Mouse (Mus musculus) liver, adult 2 months (tissue): Measurements from ENCODE around the gene Cul7. TPM values are rescaled to one million over a fixed set of nuclear protein-coding genes. Genes with fewer than 3 reads are reported as not detected.
A peak's percentile ranks its signal among the peaks of the same experiment; 100 is the strongest.

Experiments used
- DNase-seq: peaks from one replicate; pipeline ENCODE4 v3.0.0-alpha.2; 2011; ENCODE audit warnings: low read depth, low spot score; ENCODE audit errors: extremely low read depth
- H3K27ac ChIP-seq: fragments of 200-500 bp; replicated peaks from 2 replicates; pipeline ENCODE4 v1.5.1; 2012; ENCODE audit warnings: low read depth, mild to moderate bottlenecking, control low read depth, inconsistent platforms, low read length; ENCODE audit not compliant: insufficient read depth
- H3K27me3 ChIP-seq: fragments of 200-500 bp; 2 replicates; pipeline ENCODE4 v1.6.1; 2012; ENCODE audit warnings: mild to moderate bottlenecking, moderate library complexity, low read length, inconsistent platforms; ENCODE audit not compliant: control insufficient read depth, insufficient read depth
- H3K36me3 ChIP-seq: fragments of 200-500 bp; 2 replicates; pipeline ENCODE4 v1.6.1; 2012; ENCODE audit warnings: low read length, inconsistent platforms; ENCODE audit not compliant: control insufficient read depth, insufficient read depth
- H3K4me1 ChIP-seq: fragments of 200-500 bp; 2 replicates; pipeline ENCODE4 v1.6.1; 2011; ENCODE audit warnings: low read length; ENCODE audit not compliant: control insufficient read depth, insufficient read depth
- H3K4me3 ChIP-seq: fragments of 200-500 bp; 2 replicates; pipeline ENCODE4 v1.5.1; 2011; ENCODE audit warnings: low read depth, mild to moderate bottlenecking, control low read depth, low read length, moderate library complexity; ENCODE audit not compliant: insufficient read depth
- H3K79me2 ChIP-seq: fragments of 200-500 bp; 2 replicates; pipeline ENCODE4 v1.6.1; 2012; ENCODE audit warnings: inconsistent platforms, mild to moderate bottlenecking, low read length, moderate library complexity; ENCODE audit not compliant: control insufficient read depth, insufficient read depth
- H3K9ac ChIP-seq: fragments of 200-500 bp; 2 replicates; pipeline ENCODE4 v1.6.1; 2012; ENCODE audit warnings: low read depth, mild to moderate bottlenecking, control low read depth, inconsistent platforms, low read length
- CTCF ChIP-seq: fragments of 200-500 bp; IDR thresholded peaks from 2 replicates; pipeline ENCODE4 v1.5.1; 2011; ENCODE audit warnings: low read depth, low read length, control low read depth
- POLR2A ChIP-seq: fragments of 200-500 bp; IDR thresholded peaks from 2 replicates; pipeline ENCODE4 v1.6.1; 2011; ENCODE audit warnings: low read length, control low read depth; ENCODE audit not compliant: insufficient read depth; ENCODE audit errors: extremely low read depth
- WGBS: fragments of 180-500 bp; shearing (Covaris S2); methylation state at CpG from one replicate; pipeline ENCODE4 v1.1.7; 2018; 5-methylcytosine and 5-hydroxymethylcytosine counted together
- polyA plus RNA-seq: library from polyadenylated mRNA; depleted of rRNA; stranded (reverse); fragments of >200 nt; gene quantifications from 2 replicates; pipeline ENCODE4 v1.2.3, GENCODE M21; 2012
- total RNA-seq: library from RNA; depleted of rRNA; stranded (reverse); fragments of >200 nt; gene quantifications from 2 replicates; pipeline ENCODE4 v1.2.3, GENCODE M21; 2014

The Cul7 gene
- total and polyA plus RNA-seq, 2 experiments: 5.0 to 7.1 TPM

- Histone ChIP-seq H3K27ac (no peak overlapping the region), H3K27me3 (no peaks in the 10 kb centered on the region), H3K79me2 (peaks cover 23% of the 10 kb centered on the region; the same call in 1 of the 2 replicates), H3K9ac (no peak overlapping the region), H3K4me1 (peaks cover 6% of the 10 kb centered on the region), H3K4me3 (no peak overlapping the region), H3K36me3 (no peaks in the 10 kb centered on the region)
- no peak for DNase-seq
- TF ChIP-seq CTCF (no peak), POLR2A (no peak)
- 88% methylated on average over 5 of the region's 5 CpGs for WGBS
These were observed 49.1 kb downstream of the Cul7 start for GRCm38 (mm10) chr17:46699245-46699644.

GRCm38 (mm10) chr17:46699912-46700311 is 49.8 kb downstream of the Cul7 start:
- H3K79me2 ChIP-seq: peaks cover 23% of the 10 kb centered on the region; the same call in 1 of the 2 replicates
- H3K4me1 ChIP-seq: peaks cover 6% of the 10 kb centered on the region
- H3K4me3 ChIP-seq: no peak overlapping the region
- no peak for TF ChIP-seq POLR2A
- no peak overlapping the region for H3K27ac ChIP-seq
- no peak overlapping the region for H3K9ac ChIP-seq
- H3K27me3 ChIP-seq: no peaks in the 10 kb centered on the region
- H3K36me3 ChIP-seq: no peaks in the 10 kb centered on the region
- no peak for DNase-seq
- 92% methylated on average over 3 of the region's 3 CpGs for WGBS

GRCm38 (mm10) chr17:46701489-46701888 is 51.4 kb downstream of the Cul7 start:
- TF ChIP-seq POLR2A: no peak
- TF ChIP-seq CTCF: no peak
- Histone ChIP-seq H3K27me3 (no peaks in the 10 kb centered on the region), H3K4me3 (no peak overlapping the region), H3K36me3 (no peaks in the 10 kb centered on the region), H3K79me2 (peaks cover 23% of the 10 kb centered on the region; the same call in 1 of the 2 replicates), H3K27ac (no peak overlapping the region), H3K9ac (no peak overlapping the region), H3K4me1 (peaks cover 6% of the 10 kb centered on the region)
- WGBS: 81% methylated on average over 12 of the region's 12 CpGs
- DNase-seq: no peak

- Histone ChIP-seq H3K79me2 (peaks cover 23% of the 10 kb centered on the region; the same call in 1 of the 2 replicates), H3K4me3 (no peak overlapping the region), H3K27me3 (no peaks in the 10 kb centered on the region), H3K36me3 (no peaks in the 10 kb centered on the region), H3K27ac (no peak overlapping the region), H3K9ac (no peak overlapping the region), H3K4me1 (peaks cover 6% of the 10 kb centered on the region)
- 94% methylated on average over 12 of the region's 12 CpGs for WGBS
- DNase-seq: no peak
- TF ChIP-seq POLR2A (no peak), CTCF (no peak)
These were observed 52.0 kb downstream of the Cul7 start for GRCm38 (mm10) chr17:46702100-46702499.

- H3K27me3 ChIP-seq: no peaks in the 10 kb centered on the region
- no peak overlapping the region for H3K4me3 ChIP-seq
- H3K27ac ChIP-seq: no peak overlapping the region
- peaks cover 23% of the 10 kb centered on the region; the same call in 1 of the 2 replicates for H3K79me2 ChIP-seq
- 91% methylated on average over 5 of the region's 5 CpGs for WGBS
- TF ChIP-seq POLR2A: no peak
- peaks cover 6% of the 10 kb centered on the region for H3K4me1 ChIP-seq
- H3K36me3 ChIP-seq: no peaks in the 10 kb centered on the region
- H3K9ac ChIP-seq: no peak overlapping the region
- DNase-seq: no peak
These were observed 52.4 kb downstream of the Cul7 start for GRCm38 (mm10) chr17:46702506-46702905.

- H3K36me3 ChIP-seq: no peaks in the 10 kb centered on the region
- no peak for DNase-seq
- TF ChIP-seq CTCF (no peak), POLR2A (no peak)
- peaks cover 19% of the 10 kb centered on the region; the same call in 1 of the 2 replicates for H3K79me2 ChIP-seq
- H3K27ac ChIP-seq: peak overlapping the region; percentile 52
- WGBS: 6% methylated on average over 40 of the region's 41 CpGs
- H3K4me1 ChIP-seq: peaks cover 6% of the 10 kb centered on the region
- H3K4me3 ChIP-seq: peak overlapping the region; percentile 86
- no peaks in the 10 kb centered on the region for H3K27me3 ChIP-seq
- H3K9ac ChIP-seq: peak overlapping the region; percentile 88
These were observed 54.1 kb downstream of the Cul7 start for GRCm38 (mm10) chr17:46703971-46704886.
